Mouse (Mus musculus): ENCODE measurements at regions not wholly inside any gene's neighbourhood (a gene's known extent, or its start where the extent isn't known, plus 50 kb on each side); places are given as distances from the start of the nearest gene placed in this dataset.

- H3K4me1 ChIP-seq (ENCODE audit: control insufficient read depth, insufficient read depth, low read length), result no peaks in the 10 kb centered on the region
- no peaks in the 10 kb centered on the region for H3K36me3 ChIP-seq (ENCODE audit: control insufficient read depth, insufficient read depth, low read length)
- TF ChIP-seq CTCF (IDR thresholded peaks at IDR 0.05; ENCODE audit: control insufficient read depth, insufficient read depth, insufficient replicate concordance, low read depth, low read length) (no peak), POLR2A (IDR thresholded peaks at IDR 0.05; ENCODE audit: control insufficient read depth, low read depth, low read length) (no peak)
- H3K4me3 ChIP-seq (ENCODE audit: control insufficient read depth, low read depth, low read length), result no peak overlapping the region
- H3K27me3 ChIP-seq (ENCODE audit: control insufficient read depth, insufficient read depth, low read length), result no peaks in the 10 kb centered on the region
- no peak overlapping the region for H3K27ac ChIP-seq (ENCODE audit: control insufficient read depth, insufficient read depth, low read depth, low read length)
These were observed 142.5 kb downstream of the 4930564D02Rik start for GRCm38 (mm10) chr3:105209164-105209563.

- no peak overlapping the region for H3K4me3 ChIP-seq (ENCODE audit: control insufficient read depth, low read depth, low read length)
- no peaks in the 10 kb centered on the region for H3K27me3 ChIP-seq (ENCODE audit: control insufficient read depth, insufficient read depth, low read length)
- H3K27ac ChIP-seq (ENCODE audit: control insufficient read depth, insufficient read depth, low read depth, low read length), result no peak overlapping the region
- H3K36me3 ChIP-seq (ENCODE audit: control insufficient read depth, insufficient read depth, low read length), result no peaks in the 10 kb centered on the region
- no peaks in the 10 kb centered on the region for H3K4me1 ChIP-seq (ENCODE audit: control insufficient read depth, insufficient read depth, low read length)
- TF ChIP-seq CTCF (IDR thresholded peaks at IDR 0.05; ENCODE audit: control insufficient read depth, insufficient read depth, insufficient replicate concordance, low read depth, low read length), result no peak
- TF ChIP-seq POLR2A (IDR thresholded peaks at IDR 0.05; ENCODE audit: control insufficient read depth, low read depth, low read length), result no peak
These were observed 144.4 kb downstream of the 4930564D02Rik start for GRCm38 (mm10) chr3:105211023-105211422.

- no peak overlapping the region for H3K4me3 ChIP-seq (ENCODE audit: control insufficient read depth, low read depth, low read length)
These were observed 145.1 kb downstream of the 4930564D02Rik start for GRCm38 (mm10) chr3:105211726-105212125.

GRCm38 (mm10) chr3:105214867-105215266 lies 148.2 kb downstream of the 4930564D02Rik start:
- H3K36me3 ChIP-seq (ENCODE audit: control insufficient read depth, insufficient read depth, low read length), result no peaks in the 10 kb centered on the region
- H3K4me1 ChIP-seq (ENCODE audit: control insufficient read depth, insufficient read depth, low read length), result no peaks in the 10 kb centered on the region
- no peak overlapping the region for H3K27ac ChIP-seq (ENCODE audit: control insufficient read depth, insufficient read depth, low read depth, low read length)
- no peaks in the 10 kb centered on the region for H3K27me3 ChIP-seq (ENCODE audit: control insufficient read depth, insufficient read depth, low read length)
- H3K4me3 ChIP-seq (ENCODE audit: control insufficient read depth, low read depth, low read length), result no peak overlapping the region
- TF ChIP-seq CTCF (IDR thresholded peaks at IDR 0.05; ENCODE audit: control insufficient read depth, insufficient read depth, insufficient replicate concordance, low read depth, low read length) (no peak), POLR2A (IDR thresholded peaks at IDR 0.05; ENCODE audit: control insufficient read depth, low read depth, low read length) (no peak)

More at GRCm38 (mm10) chr3:105211726-105212125, 145.1 kb downstream of the 4930564D02Rik start:
- Histone ChIP-seq H3K36me3 (ENCODE audit: control insufficient read depth, insufficient read depth, low read length) (no peaks in the 10 kb centered on the region), H3K27me3 (ENCODE audit: control insufficient read depth, insufficient read depth, low read length) (no peaks in the 10 kb centered on the region), H3K27ac (ENCODE audit: control insufficient read depth, insufficient read depth, low read depth, low read length) (no peak overlapping the region), H3K4me1 (ENCODE audit: control insufficient read depth, insufficient read depth, low read length) (no peaks in the 10 kb centered on the region)
- TF ChIP-seq CTCF (IDR thresholded peaks at IDR 0.05; ENCODE audit: control insufficient read depth, insufficient read depth, insufficient replicate concordance, low read depth, low read length) (no peak), POLR2A (IDR thresholded peaks at IDR 0.05; ENCODE audit: control insufficient read depth, low read depth, low read length) (no peak)

- Histone ChIP-seq H3K4me1 (ENCODE audit: control insufficient read depth, insufficient read depth, low read length) (no peaks in the 10 kb centered on the region), H3K4me3 (ENCODE audit: control insufficient read depth, low read depth, low read length) (no peak overlapping the region), H3K27me3 (ENCODE audit: control insufficient read depth, insufficient read depth, low read length) (no peaks in the 10 kb centered on the region), H3K36me3 (ENCODE audit: control insufficient read depth, insufficient read depth, low read length) (no peaks in the 10 kb centered on the region), H3K27ac (ENCODE audit: control insufficient read depth, insufficient read depth, low read depth, low read length) (no peak overlapping the region)
- no peak for TF ChIP-seq POLR2A (IDR thresholded peaks at IDR 0.05; ENCODE audit: control insufficient read depth, low read depth, low read length)
- TF ChIP-seq CTCF (IDR thresholded peaks at IDR 0.05; ENCODE audit: control insufficient read depth, insufficient read depth, insufficient replicate concordance, low read depth, low read length), result no peak
These were observed 149.1 kb downstream of the 4930564D02Rik start for GRCm38 (mm10) chr3:105215729-105216128.

- H3K27me3 ChIP-seq (ENCODE audit: control insufficient read depth, insufficient read depth, low read length), result no peaks in the 10 kb centered on the region
- H3K27ac ChIP-seq (ENCODE audit: control insufficient read depth, insufficient read depth, low read depth, low read length), result no peak overlapping the region
- TF ChIP-seq POLR2A (IDR thresholded peaks at IDR 0.05; ENCODE audit: control insufficient read depth, low read depth, low read length), result no peak
- no peak for TF ChIP-seq CTCF (IDR thresholded peaks at IDR 0.05; ENCODE audit: control insufficient read depth, insufficient read depth, insufficient replicate concordance, low read depth, low read length)
- no peak overlapping the region for H3K4me3 ChIP-seq (ENCODE audit: control insufficient read depth, low read depth, low read length)
- H3K4me1 ChIP-seq (ENCODE audit: control insufficient read depth, insufficient read depth, low read length), result no peaks in the 10 kb centered on the region
- no peaks in the 10 kb centered on the region for H3K36me3 ChIP-seq (ENCODE audit: control insufficient read depth, insufficient read depth, low read length)
These were observed 153.0 kb downstream of the 4930564D02Rik start for GRCm38 (mm10) chr3:105219630-105220029.

- no peak overlapping the region for H3K4me3 ChIP-seq (ENCODE audit: control insufficient read depth, low read depth, low read length)
- H3K36me3 ChIP-seq (ENCODE audit: control insufficient read depth, insufficient read depth, low read length), result no peaks in the 10 kb centered on the region
- no peak for TF ChIP-seq POLR2A (IDR thresholded peaks at IDR 0.05; ENCODE audit: control insufficient read depth, low read depth, low read length)
- H3K27me3 ChIP-seq (ENCODE audit: control insufficient read depth, insufficient read depth, low read length), result no peaks in the 10 kb centered on the region
- H3K4me1 ChIP-seq (ENCODE audit: control insufficient read depth, insufficient read depth, low read length), result no peaks in the 10 kb centered on the region
- H3K27ac ChIP-seq (ENCODE audit: control insufficient read depth, insufficient read depth, low read depth, low read length), result no peak overlapping the region
These were observed 154.0 kb downstream of the 4930564D02Rik start for GRCm38 (mm10) chr3:105220641-105221040.

- Histone ChIP-seq H3K4me3 (ENCODE audit: control insufficient read depth, low read depth, low read length) (no peak overlapping the region), H3K27ac (ENCODE audit: control insufficient read depth, insufficient read depth, low read depth, low read length) (no peak overlapping the region), H3K36me3 (ENCODE audit: control insufficient read depth, insufficient read depth, low read length) (no peaks in the 10 kb centered on the region), H3K27me3 (ENCODE audit: control insufficient read depth, insufficient read depth, low read length) (no peaks in the 10 kb centered on the region), H3K4me1 (ENCODE audit: control insufficient read depth, insufficient read depth, low read length) (no peaks in the 10 kb centered on the region)
- no peak for TF ChIP-seq POLR2A (IDR thresholded peaks at IDR 0.05; ENCODE audit: control insufficient read depth, low read depth, low read length)
- no peak for TF ChIP-seq CTCF (IDR thresholded peaks at IDR 0.05; ENCODE audit: control insufficient read depth, insufficient read depth, insufficient replicate concordance, low read depth, low read length)
These were observed 156.3 kb downstream of the 4930564D02Rik start for GRCm38 (mm10) chr3:105222925-105223324.
